ENCODE assay signal across 7 mouse cellular contexts in genomic region chr12:79661270-79661669, GRCm38 (mm10).
DNase-seq lines count a peak whose midpoint lies in the region; ATAC-seq and TF ChIP-seq lines count a peak whose summit lies in the region.

No protein-coding gene starts in this region.

- TF ChIP-seq CTCF in hindbrain, postnatal 0 days (IDR thresholded peaks at IDR 0.05; ENCODE audit: low read depth) = no peak

- no peaks in the 10 kb centered on the region for H3K27me3 ChIP-seq in embryonic facial prominence, embryonic 11.5 days (ENCODE audit: control insufficient read depth, insufficient read depth, low read length)
- H3K27me3 ChIP-seq in hindbrain, postnatal 0 days (ENCODE audit: insufficient read depth, low read length) = no peaks in the 10 kb centered on the region

- no peaks in the 10 kb centered on the region for H3K9me3 ChIP-seq in embryonic facial prominence, embryonic 11.5 days (replicated peaks; ENCODE audit: control insufficient read depth, low read length)
- no peaks in the 10 kb centered on the region for H3K9me3 ChIP-seq in hindbrain, postnatal 0 days (ENCODE audit: low read length)

- intact Hi-C loops in left cerebral cortex, postnatal 14 days (cut with DNase I) = no loop called here
- intact Hi-C loops in left cerebral cortex, postnatal 36 days (cut with DNase I) = no loop called here

- WGBS in embryonic facial prominence, embryonic 11.5 days = 7% methylated on average over 2 of the region's 2 CpGs
- WGBS in hindbrain, postnatal 0 days = 17% methylated on average over 2 of the region's 2 CpGs

- H3K4me1 ChIP-seq in embryonic facial prominence, embryonic 11.5 days (ENCODE audit: control insufficient read depth, insufficient read depth, low read length) = peaks cover 6% of the 10 kb centered on the region; the same call in 1 of the 2 replicates
- H3K4me1 ChIP-seq in hindbrain, postnatal 0 days (ENCODE audit: insufficient read depth, low read length) = peaks cover 8% of the 10 kb centered on the region; the same call in 1 of the 2 replicates

- H3K36me3 ChIP-seq in embryonic facial prominence, embryonic 11.5 days (replicated peaks; ENCODE audit: control insufficient read depth, insufficient read depth, low read depth, low read length) = no peaks in the 10 kb centered on the region
- no peaks in the 10 kb centered on the region for H3K36me3 ChIP-seq in hindbrain, postnatal 0 days (ENCODE audit: insufficient read depth, low read length)

- H3K4me2 ChIP-seq in embryonic facial prominence, embryonic 11.5 days (ENCODE audit: low read depth, low read length) = no peak overlapping the region
- no peak overlapping the region for H3K4me2 ChIP-seq in hindbrain, postnatal 0 days (ENCODE audit: low read depth, low read length)

- no peak overlapping the region for H3K4me3 ChIP-seq in embryonic facial prominence, embryonic 11.5 days (ENCODE audit: low read depth, low read length)
- no peak overlapping the region for H3K4me3 ChIP-seq in hindbrain, postnatal 0 days (ENCODE audit: low read length)

- H3K27ac ChIP-seq in embryonic facial prominence, embryonic 11.5 days (replicated peaks; ENCODE audit: low read depth, low read length) = 0 out of 2 replicates have a peak overlapping the region, but pooled peaks have one; percentile 20
- H3K27ac ChIP-seq in hindbrain, postnatal 0 days = peak overlapping the region; percentile 38; the same call in 1 of the 2 replicates

- peak; percentile 25 to 27 for DNase-seq in left cerebral cortex, postnatal 14 days (ENCODE audit: low spot score in 2 of 2)
- no peak for DNase-seq in left cerebral cortex, postnatal 36 days (ENCODE audit: low spot score in 2 of 2)
- DNase-seq in embryonic facial prominence, embryonic 11.5 days (ENCODE audit: low spot score) = no peak
- DNase-seq in hindbrain, postnatal 0 days (ENCODE audit: low spot score) = peak; percentile 46
- DNase-seq in skeletal muscle tissue, adult 2 months (ENCODE audit: low read depth, low spot score) = peak; percentile 81
- DNase-seq in layer of hippocampus, adult 9-10 months (ENCODE audit: low spot score) = no peak
- no peak for DNase-seq in thymus, postnatal 14 days

- no peak overlapping the region for H3K9ac ChIP-seq in embryonic facial prominence, embryonic 11.5 days (replicated peaks; ENCODE audit: low read length)
- no peak overlapping the region for H3K9ac ChIP-seq in hindbrain, postnatal 0 days (replicated peaks; ENCODE audit: low read length)

- ATAC-seq in embryonic facial prominence, embryonic 11.5 days (replicated peaks; ENCODE audit: insufficient number of reproducible peaks, low FRiP score, low TSS enrichment, low read depth) = 0 out of 2 replicates have a peak, but pooled peaks have one; percentile 62
- peak; percentile 58; the same call in 1 of the 2 replicates for ATAC-seq in hindbrain, postnatal 0 days

Comparison
In these comparisons a context has a peak if more than half of its experiments do, and no peak if none do; other contexts are left out.
1. DNase-seq: peak in left cerebral cortex, postnatal 14 days (2 of 2), hindbrain, postnatal 0 days (single experiment) and skeletal muscle tissue, adult 2 months (single experiment); none in left cerebral cortex, postnatal 36 days (0 of 2), embryonic facial prominence, embryonic 11.5 days (single experiment), layer of hippocampus, adult 9-10 months (single experiment) and thymus, postnatal 14 days (single experiment).